Mouse (Mus musculus): ENCODE data around the gene Cars2. TPM values are rescaled to one million over a fixed set of nuclear protein-coding genes. Genes with fewer than 3 reads are reported as not detected.
A peak's percentile ranks its signal among the peaks of the same experiment; 100 is the strongest.

Gene Cars2
- total and polyA plus RNA-seq, 3 experiments = 45.6 to 67.1 (median 46.4) TPM

- H3K27me3 ChIP-seq (replicated peaks) = no peaks in the 10 kb centered on the region
- no peak overlapping the region for H3K4me3 ChIP-seq (replicated peaks in 1 of 3; ENCODE audit: low read depth in 2 of 3, low read length in 2 of 3, poor library complexity in 1 of 3)
- no peak for TF ChIP-seq GABPA (IDR thresholded peaks at IDR 0.05; ENCODE audit: insufficient replicate concordance, low read depth, low read length)
- TF ChIP-seq EP300 (IDR thresholded peaks at IDR 0.05; ENCODE audit: low read length) = no peak
- TF ChIP-seq ZKSCAN1 (IDR thresholded peaks at IDR 0.05; ENCODE audit: borderline replicate concordance, low read depth, low read length) = no peak
- TF ChIP-seq TCF12 (IDR thresholded peaks at IDR 0.05; ENCODE audit: low read depth, low read length) = no peak
- TF ChIP-seq NELFE (IDR thresholded peaks at IDR 0.05; ENCODE audit: low read depth, low read length) = no peak
- TF ChIP-seq E2F4 (IDR thresholded peaks at IDR 0.05; ENCODE audit: insufficient replicate concordance, low read depth, low read length) = no peak
- TF ChIP-seq ZMIZ1 (IDR thresholded peaks at IDR 0.05; ENCODE audit: low read depth, low read length) = no peak
- no peak for TF ChIP-seq ZNF384 (IDR thresholded peaks at IDR 0.05; ENCODE audit: low read depth, low read length)
- TF ChIP-seq IRF4 (IDR thresholded peaks at IDR 0.05; ENCODE audit: low read depth, low read length) = no peak
- TF ChIP-seq MXI1 (IDR thresholded peaks at IDR 0.05; ENCODE audit: low read depth, low read length) = no peak
- TF ChIP-seq ELF1 (IDR thresholded peaks at IDR 0.05; ENCODE audit: low read depth, low read length) = no peak
- TF ChIP-seq USF1 (IDR thresholded peaks at IDR 0.05; ENCODE audit: low read depth, low read length) = no peak
- no peak for TF ChIP-seq SIN3A (IDR thresholded peaks at IDR 0.05; ENCODE audit: low read length)
- no peak for TF ChIP-seq MAFK (IDR thresholded peaks at IDR 0.05; ENCODE audit: insufficient replicate concordance, low read length)
- TF ChIP-seq CTCF (conservative IDR thresholded peaks at IDR 0.05 in 1 of 2, IDR thresholded peaks at IDR 0.05 in 1 of 2; ENCODE audit: low read depth in 2 of 2, low read length in 2 of 2) = no peak
- no peak for TF ChIP-seq MAZ (IDR thresholded peaks at IDR 0.05; ENCODE audit: low read depth, low read length)
- TF ChIP-seq RCOR1 (conservative IDR thresholded peaks at IDR 0.05; ENCODE audit: low read depth, low read length) = no peak
- TF ChIP-seq ETS1 (conservative IDR thresholded peaks at IDR 0.05; ENCODE audit: low read depth, low read length) = no peak
- dilution Hi-C loops (cut with MboI; ENCODE audit: extremely low pct_ligation_motif_present, extremely low pct_unique_long_range_greater_than_20kb, low sequenced_read_pairs) (no loop called here), in situ Hi-C loops (cut with MboI; ENCODE audit: low pct_ligation_motif_present, low pct_unique_long_range_greater_than_20kb, low sequenced_read_pairs) (no loop called here)
- no peaks in the 10 kb centered on the region for H3K79me2 ChIP-seq (replicated peaks; ENCODE audit: control insufficient read depth, extremely low read depth, insufficient read depth, poor library complexity, severe bottlenecking)
- peaks cover 2% of the 10 kb centered on the region for H3K9me3 ChIP-seq (replicated peaks; ENCODE audit: low read length)
- H3K27ac ChIP-seq (ENCODE audit: insufficient read depth, low read depth) = no peak overlapping the region
- H3K4me2 ChIP-seq (ENCODE audit: insufficient read depth, low read depth, poor library complexity, severe bottlenecking) = no peak overlapping the region
- H3K4me1 ChIP-seq (ENCODE audit: control insufficient read depth in 1 of 2, insufficient read depth in 2 of 2) = peaks cover 27 to 54% of the 10 kb centered on the region in 2 experiments
- DNase-seq (ENCODE audit: extremely low read depth) = no peak
- peaks cover 2% of the 10 kb centered on the region in 2 experiments for H3K36me3 ChIP-seq (replicated peaks in 1 of 2; ENCODE audit: control insufficient read depth in 1 of 2, insufficient read depth in 1 of 2, low read length in 1 of 2)
- no peak overlapping the region for H3K9ac ChIP-seq (ENCODE audit: insufficient read depth, low read depth)
These were observed 21.4 kb upstream of the Cars2 start for GRCm38 (mm10) chr8:11571950-11572349.

- Histone ChIP-seq H3K4me2 (ENCODE audit: insufficient read depth, low read depth, poor library complexity, severe bottlenecking) (no peak overlapping the region), H3K4me1 (ENCODE audit: control insufficient read depth in 1 of 2, insufficient read depth in 2 of 2) (peaks cover 27 to 54% of the 10 kb centered on the region in 2 experiments), H3K4me3 (replicated peaks in 1 of 3; ENCODE audit: low read depth in 2 of 3, low read length in 2 of 3, poor library complexity in 1 of 3) (no peak overlapping the region), H3K36me3 (replicated peaks in 1 of 2; ENCODE audit: control insufficient read depth in 1 of 2, insufficient read depth in 1 of 2, low read length in 1 of 2) (peaks cover 3 to 4% of the 10 kb centered on the region in 2 experiments), H3K27me3 (replicated peaks) (no peaks in the 10 kb centered on the region), H3K27ac (ENCODE audit: insufficient read depth, low read depth) (no peak overlapping the region; the same call in 1 of the 2 replicates), H3K9ac (ENCODE audit: insufficient read depth, low read depth) (no peak overlapping the region), H3K9me3 (replicated peaks; ENCODE audit: low read length) (peaks cover 2% of the 10 kb centered on the region), H3K79me2 (replicated peaks; ENCODE audit: control insufficient read depth, extremely low read depth, insufficient read depth, poor library complexity, severe bottlenecking) (no peaks in the 10 kb centered on the region)
- dilution Hi-C loops (cut with MboI; ENCODE audit: extremely low pct_ligation_motif_present, extremely low pct_unique_long_range_greater_than_20kb, low sequenced_read_pairs) = no loop called here
- in situ Hi-C loops (cut with MboI; ENCODE audit: low pct_ligation_motif_present, low pct_unique_long_range_greater_than_20kb, low sequenced_read_pairs) = no loop called here
- DNase-seq (ENCODE audit: extremely low read depth) = peak; percentile 56
- TF ChIP-seq ZNF384 (IDR thresholded peaks at IDR 0.05; ENCODE audit: low read depth, low read length) = peak; percentile 83
- no peak for TF ChIP-seq ZMIZ1 (IDR thresholded peaks at IDR 0.05; ENCODE audit: low read depth, low read length)
- peak; percentile 58 for TF ChIP-seq EP300 (IDR thresholded peaks at IDR 0.05; ENCODE audit: low read length)
- peak; percentile 52 for TF ChIP-seq BHLHE40 (IDR thresholded peaks at IDR 0.05; ENCODE audit: low read depth, low read length)
- TF ChIP-seq NRF1 (IDR thresholded peaks at IDR 0.05; ENCODE audit: low read depth, low read length) = no peak
- TF ChIP-seq KAT2A (IDR thresholded peaks at IDR 0.05; ENCODE audit: insufficient replicate concordance, low read length) = no peak
- peak; percentile 28; the same call in 1 of the 2 replicates for TF ChIP-seq TCF12 (IDR thresholded peaks at IDR 0.05; ENCODE audit: low read depth, low read length)
- peak; percentile 25; the same call in 1 of the 2 replicates for TF ChIP-seq IRF4 (IDR thresholded peaks at IDR 0.05; ENCODE audit: low read depth, low read length)
- TF ChIP-seq MEF2A (IDR thresholded peaks at IDR 0.05; ENCODE audit: borderline replicate concordance, low read depth, low read length) = peak; percentile 74; the same call in 1 of the 2 replicates
- TF ChIP-seq CHD2 (IDR thresholded peaks at IDR 0.05; ENCODE audit: low read length) = no peak
- TF ChIP-seq ETS1 (conservative IDR thresholded peaks at IDR 0.05; ENCODE audit: low read depth, low read length) = peak; percentile 15; the same call in 1 of the 2 replicates
These were observed 20.2 kb upstream of the Cars2 start for GRCm38 (mm10) chr8:11570742-11571141.

All from CH12.LX (cell line).